Mouse (Mus musculus) CD4-positive helper T cell, adult 2 months (primary cell): Measurements from ENCODE around the gene Fam111a.
"Not testable (repeated sequence)": the region's sequence is repeated elsewhere in the genome, so short reads cannot be mapped to it uniquely, and the experiment has no call there.

Experiments
- DNase-seq: peaks from one replicate; pipeline ENCODE4 v3.0.0-alpha.2; 2012; ENCODE audit warnings: low read depth, missing footprints, low spot score

Gene Fam111a

GRCm38 (mm10) chr19:12545440-12545839, at the start of gene Fam111a:
Gene Fam111a (plus strand): TSS chr19:12545740.
- not testable (repeated sequence) for DNase-seq

GRCm38 (mm10) chr19:12496241-12496640, 49.3 kb upstream of the Fam111a start:
- DNase-seq = no peak

GRCm38 (mm10) chr19:12497909-12498308, 47.6 kb upstream of the Fam111a start:
- DNase-seq = no peak

- no peak for DNase-seq
Measured at GRCm38 (mm10) chr19:12498321-12498720, 47.2 kb upstream of the Fam111a start.

GRCm38 (mm10) chr19:12498941-12499340, 46.6 kb upstream of the Fam111a start:
- DNase-seq = no peak

- no peak for DNase-seq
Measured at GRCm38 (mm10) chr19:12499485-12499884, 46.1 kb upstream of the Fam111a start.

GRCm38 (mm10) chr19:12500124-12500523, 45.4 kb upstream of the Fam111a start:
- DNase-seq = no peak

- DNase-seq = no peak
Measured at GRCm38 (mm10) chr19:12500881-12501311, 44.6 kb upstream of the Fam111a start.

GRCm38 (mm10) chr19:12501370-12502347, 43.9 kb upstream of the Fam111a start, which contains the start of gene Dtx4:
Gene Dtx4 (minus strand): TSS chr19:12501454.
- peak; percentile 90 for DNase-seq

GRCm38 (mm10) chr19:12502756-12503155, 42.8 kb upstream of the Fam111a start:
- no peak for DNase-seq

- DNase-seq = no peak
Measured at GRCm38 (mm10) chr19:12514621-12515020, 30.9 kb upstream of the Fam111a start.

- peak; percentile 72 for DNase-seq
Measured at GRCm38 (mm10) chr19:12517671-12518540, 27.6 kb upstream of the Fam111a start.

- DNase-seq = no peak
Measured at GRCm38 (mm10) chr19:12518541-12518890, 27.0 kb upstream of the Fam111a start.

- DNase-seq = no peak
Measured at GRCm38 (mm10) chr19:12523377-12523776, 22.2 kb upstream of the Fam111a start.

- DNase-seq = no peak
Measured at GRCm38 (mm10) chr19:12537168-12537567, 8.4 kb upstream of the Fam111a start.

GRCm38 (mm10) chr19:12539975-12540374, 5.6 kb upstream of the Fam111a start:
- no peak for DNase-seq

- DNase-seq = no peak
Measured at GRCm38 (mm10) chr19:12540727-12541126, 4.8 kb upstream of the Fam111a start.

- DNase-seq = peak; percentile 86
Measured at GRCm38 (mm10) chr19:12541644-12542043, 3.9 kb upstream of the Fam111a start.

GRCm38 (mm10) chr19:12549166-12549565, 3.6 kb downstream of the Fam111a start:
- DNase-seq = peak; percentile 40

GRCm38 (mm10) chr19:12550005-12550942, 4.7 kb downstream of the Fam111a start:
- DNase-seq = no peak

- no peak for DNase-seq
Measured at GRCm38 (mm10) chr19:12556293-12556692, 10.8 kb downstream of the Fam111a start.
